Mouse (Mus musculus): Measurements from ENCODE around the gene Baiap2.

GRCm38 (mm10) chr11:119955432-119955831, 12.9 kb downstream of the Baiap2 start:
- no peak for TF ChIP-seq POLR2A (IDR thresholded peaks at IDR 0.05; ENCODE audit: control insufficient read depth, low read depth, low read length)
- no peak for TF ChIP-seq CTCF (IDR thresholded peaks at IDR 0.05; ENCODE audit: control insufficient read depth, insufficient read depth, insufficient replicate concordance, low read depth, low read length)

All from testis, adult 2 months (tissue).